Mouse (Mus musculus) 3T3-L1 (cell line): ENCODE measurements around the gene Col5a1.

Experiments used
- DNase-seq: peaks from one replicate; pipeline ENCODE4 v3.0.0-alpha.2; 2015; ENCODE audit warnings: low read depth, low spot score

The Col5a1 gene

DNA sequence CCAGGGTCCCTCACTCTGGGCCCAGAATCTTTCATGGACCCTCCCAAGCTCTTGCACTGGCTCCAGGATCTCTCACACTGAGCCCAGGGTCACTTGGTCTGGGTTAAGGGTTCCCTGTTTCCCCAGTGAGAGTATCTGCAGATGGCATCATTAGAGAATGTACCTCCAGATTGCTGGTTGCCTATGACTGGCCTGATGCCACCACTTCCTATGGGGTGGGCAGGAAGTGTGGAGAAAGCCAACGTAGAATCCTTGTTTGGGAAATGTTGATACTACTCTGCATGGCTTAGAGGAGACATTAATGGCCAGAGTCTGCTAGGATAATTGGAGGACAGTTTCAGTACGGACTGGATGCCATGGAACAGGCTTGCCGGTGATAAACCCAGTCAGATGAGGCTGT is 76.2 kb downstream of the Col5a1 start:
- no peak for DNase-seq

- peak; percentile 49 for DNase-seq
Measured at GRCm38 (mm10) chr2:27969158-27969557, 82.9 kb downstream of the Col5a1 start.

GRCm38 (mm10) chr2:27973840-27974239 is 87.6 kb downstream of the Col5a1 start:
- peak; percentile 59 for DNase-seq

DNA sequence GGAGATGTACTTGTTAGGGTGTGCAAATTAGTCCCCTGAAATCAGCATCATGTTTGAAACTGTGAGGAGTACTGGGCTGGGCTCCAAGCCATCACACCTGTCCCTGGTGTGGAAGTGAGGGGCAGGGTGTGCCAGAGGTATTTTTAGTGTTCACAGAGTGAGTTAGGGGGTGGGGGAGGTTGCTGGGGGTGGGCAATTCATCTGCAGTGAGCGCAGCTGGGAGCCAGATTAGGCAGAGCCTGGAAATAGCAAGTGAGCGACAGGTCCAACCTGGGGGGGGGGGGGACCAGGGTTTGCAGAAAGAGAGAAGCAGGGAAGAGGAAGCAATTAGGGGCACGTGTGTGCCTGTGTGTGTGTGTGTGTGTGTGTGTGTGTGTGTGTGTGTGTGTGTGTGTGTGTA is 89.6 kb downstream of the Col5a1 start:
- DNase-seq: no peak

- no peak for DNase-seq
Measured at GRCm38 (mm10) chr2:27976512-27976911, 90.3 kb downstream of the Col5a1 start.

DNA sequence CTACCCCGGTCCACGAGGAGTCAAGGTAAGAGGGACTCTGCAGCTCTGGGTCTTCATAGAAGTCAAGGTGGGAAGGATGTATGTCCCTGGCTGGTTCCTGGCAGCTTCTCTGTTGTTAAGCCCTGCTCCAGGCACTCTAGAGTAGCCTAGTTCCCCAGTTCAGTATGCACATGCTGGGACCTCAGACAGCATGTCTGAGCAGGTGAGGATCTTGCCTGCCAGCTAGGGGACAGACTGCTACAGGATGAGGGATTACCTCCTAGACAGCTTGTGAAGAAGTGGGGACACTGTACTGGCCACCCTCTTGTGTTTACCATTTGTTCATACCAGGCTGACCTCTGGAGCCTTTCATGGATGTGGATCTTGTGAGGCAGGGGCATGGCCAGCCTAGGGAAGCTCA is 94.8 kb downstream of the Col5a1 start:
- no peak for DNase-seq

DNA sequence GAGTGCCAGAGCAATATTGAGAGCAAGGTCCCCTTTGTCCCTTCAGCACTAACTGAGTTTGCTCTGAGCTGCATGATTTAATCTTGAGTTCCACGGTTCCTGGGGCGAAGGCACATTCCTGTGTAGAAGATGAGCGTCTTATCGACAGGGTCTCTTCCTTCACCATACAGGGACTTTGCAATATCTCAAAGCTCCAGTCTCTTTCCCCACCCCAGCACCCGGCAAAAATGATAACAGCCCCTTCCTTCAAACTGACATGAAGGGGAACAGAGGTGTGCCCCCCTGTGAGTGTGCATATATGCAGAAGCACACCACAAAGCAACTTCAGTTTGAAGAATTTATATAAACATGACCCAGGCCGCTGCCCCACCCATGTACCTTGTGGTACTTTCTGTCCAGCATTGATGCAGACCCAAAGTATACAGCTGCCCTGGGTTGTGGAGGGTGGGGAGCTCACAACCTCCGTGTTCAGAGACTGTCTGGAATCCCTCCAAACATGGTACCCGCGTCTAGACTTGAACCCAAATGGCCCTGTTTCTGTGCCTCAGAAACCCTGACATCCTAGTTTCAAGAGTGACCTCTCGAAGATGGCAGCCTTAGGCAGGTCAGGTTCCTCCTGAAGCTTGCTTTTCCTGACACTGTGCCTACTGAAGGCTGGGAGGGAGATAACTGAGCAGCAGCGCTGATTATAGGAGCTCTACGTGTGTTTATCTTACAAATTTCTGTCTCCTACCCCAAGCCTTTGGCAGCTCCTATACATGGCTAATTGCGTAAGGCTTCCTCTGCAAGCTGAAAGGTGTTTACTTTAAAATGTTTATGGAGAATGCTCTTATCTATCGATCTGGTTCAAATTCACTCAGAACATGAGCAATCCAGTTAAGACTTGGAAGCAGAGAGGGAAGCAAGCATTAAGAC is 95.7 kb downstream of the Col5a1 start:
- DNase-seq: no peak

DNA sequence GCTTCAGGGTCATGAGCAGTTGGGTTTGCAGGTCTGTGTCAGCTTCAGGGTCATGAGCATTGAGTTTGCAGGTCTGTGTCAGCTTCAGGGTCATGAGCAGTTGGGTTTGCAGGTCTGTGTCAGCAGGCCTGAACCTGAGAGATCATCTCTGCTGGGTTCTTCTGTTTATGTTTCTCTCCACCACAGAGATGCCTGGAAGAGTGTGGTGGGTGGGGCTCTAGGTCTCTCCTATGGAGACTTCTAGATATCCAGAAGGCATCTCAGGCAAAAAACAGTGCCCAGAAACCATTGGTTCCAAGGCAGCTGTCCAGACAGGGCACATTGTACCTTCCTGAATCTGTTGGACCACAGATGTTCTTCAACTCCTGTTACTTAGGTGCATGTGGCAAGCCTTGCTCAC is 96.9 kb downstream of the Col5a1 start:
- no peak for DNase-seq

- DNase-seq: peak; percentile 51
Measured at GRCm38 (mm10) chr2:27983884-27984283, 97.7 kb downstream of the Col5a1 start.

DNA sequence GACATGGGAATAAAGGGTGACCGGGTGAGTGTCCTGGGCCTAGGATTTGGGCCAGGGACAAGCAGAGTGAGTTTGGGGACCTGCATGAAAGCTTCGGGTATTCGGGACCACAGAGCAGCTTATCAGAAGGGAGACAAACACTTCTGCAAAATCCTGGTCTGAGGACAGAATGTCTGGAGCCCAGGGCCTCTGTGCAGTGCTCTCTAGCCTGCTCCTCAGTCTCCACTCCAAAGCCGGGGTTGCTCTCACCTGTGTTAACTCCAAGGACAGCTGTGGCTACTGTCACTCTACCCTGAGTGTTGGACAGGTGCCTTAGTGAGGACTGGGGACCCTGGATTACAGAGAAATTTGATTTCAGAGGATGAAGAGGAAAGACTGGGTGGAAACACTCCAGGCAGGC is 100.5 kb downstream of the Col5a1 start:
- DNase-seq: no peak

- DNase-seq: no peak
Measured at GRCm38 (mm10) chr2:27990430-27991211, 104.4 kb downstream of the Col5a1 start.

DNA sequence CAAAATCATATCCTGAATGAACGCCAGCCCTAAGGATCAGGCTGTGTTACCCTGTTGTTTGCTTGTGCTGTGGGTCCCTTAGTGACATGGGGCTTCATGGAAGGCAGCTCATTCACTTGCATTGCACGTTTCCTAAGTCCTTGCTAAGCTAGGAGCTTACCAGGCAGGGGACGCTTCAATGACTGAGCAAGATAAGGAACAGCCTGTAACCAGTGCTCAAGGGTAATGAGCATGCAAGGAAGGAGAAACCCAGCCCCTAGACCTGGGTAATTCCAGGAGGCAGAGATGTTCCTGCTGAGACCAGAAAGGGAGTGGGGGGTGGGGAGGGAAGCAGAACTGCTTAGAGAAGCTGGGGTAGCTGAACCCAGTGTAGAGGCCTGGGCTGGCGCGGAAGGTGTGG is 107.2 kb downstream of the Col5a1 start:
- no peak for DNase-seq

DNA sequence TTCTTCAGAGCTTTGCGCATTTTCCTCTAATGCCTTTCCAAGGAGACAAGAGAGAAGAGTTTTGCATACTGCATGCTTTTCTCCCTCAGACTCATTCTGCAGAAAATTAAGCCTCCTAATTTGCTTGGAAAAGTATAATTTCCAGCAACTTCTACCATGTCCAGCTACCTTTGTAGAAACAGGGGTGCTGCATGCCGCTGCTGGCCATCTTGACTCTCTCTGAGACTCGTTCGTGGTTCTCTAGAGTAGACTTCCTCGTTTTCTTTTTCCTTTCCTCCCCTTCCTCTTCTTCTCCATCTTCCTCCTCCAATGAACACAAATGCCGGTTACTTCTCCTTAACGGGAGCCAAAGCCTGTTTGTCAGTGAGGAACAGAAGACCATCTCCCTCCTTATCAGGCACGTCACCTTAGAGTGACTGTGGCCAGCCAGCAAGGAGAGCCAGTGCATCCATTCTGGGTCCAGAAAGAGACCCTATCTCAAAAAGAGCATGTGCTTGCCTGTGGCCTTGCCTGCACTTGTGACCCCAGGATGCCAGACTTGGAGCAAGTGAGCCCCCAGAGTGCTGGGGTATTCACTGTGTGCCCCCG is 113.9 kb downstream of the Col5a1 start:
- no peak for DNase-seq

GRCm38 (mm10) chr2:28000660-28001059 is 114.4 kb downstream of the Col5a1 start:
- no peak for DNase-seq

- DNase-seq: no peak
Measured at GRCm38 (mm10) chr2:28001206-28001605, 115.0 kb downstream of the Col5a1 start.

- no peak for DNase-seq
Measured at GRCm38 (mm10) chr2:28005187-28005586, 119.0 kb downstream of the Col5a1 start.

DNA sequence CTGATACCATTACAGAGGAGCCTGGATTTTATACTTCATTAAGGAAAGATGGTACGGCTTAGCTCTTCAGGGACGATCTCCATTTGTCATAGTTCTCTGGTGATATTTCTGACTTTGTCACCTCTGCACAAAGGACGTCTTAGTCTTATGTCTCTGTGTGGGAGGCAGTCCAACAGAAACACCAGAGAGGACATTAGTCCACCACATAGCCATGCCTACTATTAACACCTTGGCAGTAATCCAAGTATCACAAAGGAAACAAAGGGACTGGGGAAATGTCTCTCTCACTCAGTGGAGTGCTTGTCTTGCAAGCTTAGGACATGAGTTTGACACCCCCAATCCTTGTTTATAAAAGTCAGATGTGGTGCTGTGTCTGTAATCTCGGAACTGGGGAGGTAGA is 122.0 kb downstream of the Col5a1 start:
- DNase-seq: peak; percentile 12

- DNase-seq: no peak
Measured at GRCm38 (mm10) chr2:28012367-28012766, 126.1 kb downstream of the Col5a1 start.

GRCm38 (mm10) chr2:28014778-28015177 is 128.6 kb downstream of the Col5a1 start:
- DNase-seq: no peak

DNA sequence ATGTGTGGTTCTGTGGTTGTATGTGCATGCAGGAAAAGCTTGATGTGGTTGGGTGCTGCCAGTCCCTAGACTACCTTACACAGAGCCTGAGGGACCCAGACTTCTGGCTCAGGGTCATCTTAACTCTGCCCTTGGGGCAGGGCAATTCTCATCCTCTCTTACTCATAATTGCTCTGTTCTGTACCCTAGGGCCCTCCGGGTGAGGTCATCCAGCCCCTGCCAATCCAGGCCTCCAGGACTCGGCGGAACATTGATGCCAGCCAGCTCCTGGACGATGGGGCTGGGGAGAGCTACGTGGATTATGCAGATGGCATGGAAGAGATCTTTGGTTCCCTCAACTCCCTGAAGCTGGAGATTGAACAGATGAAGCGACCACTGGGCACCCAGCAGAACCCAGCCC is 138.2 kb downstream of the Col5a1 start:
- DNase-seq: no peak

GRCm38 (mm10) chr2:28025776-28026175 is 139.6 kb downstream of the Col5a1 start:
- no peak for DNase-seq

- peak; percentile 24 for DNase-seq
Measured at GRCm38 (mm10) chr2:28031860-28032259, 145.6 kb downstream of the Col5a1 start.
